Mouse (Mus musculus) ovary, adult 18-20 months (tissue): ENCODE measurements around the gene Tkfc.
"Not testable (repeated sequence)": the region's sequence is repeated elsewhere in the genome, so short reads cannot be mapped to it uniquely, and the experiment has no call there.

ENCODE experiments used
- DNase-seq: peaks from one replicate; pipeline ENCODE4 v3.0.0; 2022; ENCODE audit warnings: low spot score, mixed read lengths

The Tkfc gene

DNA sequence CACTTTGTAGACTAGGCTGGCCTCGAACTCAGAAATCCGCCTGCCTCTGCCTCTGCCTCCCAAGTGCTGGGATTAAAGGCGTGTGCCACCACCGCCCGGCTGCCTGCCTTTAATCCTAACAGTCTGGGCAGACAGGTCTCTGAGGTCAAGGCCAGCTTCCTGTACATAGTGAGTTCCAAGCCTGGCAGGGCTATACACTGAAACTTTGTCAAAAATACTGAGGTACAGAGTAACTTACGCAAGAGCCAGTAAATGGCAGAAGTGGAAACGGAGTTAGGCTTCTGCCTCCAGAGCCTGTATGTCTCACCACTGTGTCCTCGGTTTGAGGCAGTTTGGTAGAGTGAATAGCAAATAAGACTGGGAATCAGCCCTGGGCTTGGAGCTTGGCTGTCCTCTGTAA, 18.2 kb downstream of the Tkfc start:
- no peak for DNase-seq

- no peak for DNase-seq
These were observed 20.3 kb downstream of the Tkfc start for GRCm38 (mm10) chr19:10585112-10585511.

- DNase-seq: no peak
These were observed 21.8 kb downstream of the Tkfc start for GRCm38 (mm10) chr19:10583550-10584146.

GRCm38 (mm10) chr19:10581984-10582383, 23.5 kb downstream of the Tkfc start:
- no peak for DNase-seq

GRCm38 (mm10) chr19:10580761-10581160, 24.7 kb downstream of the Tkfc start:
- no peak for DNase-seq

GRCm38 (mm10) chr19:10580102-10580501, 25.4 kb downstream of the Tkfc start:
- DNase-seq: no peak

DNA sequence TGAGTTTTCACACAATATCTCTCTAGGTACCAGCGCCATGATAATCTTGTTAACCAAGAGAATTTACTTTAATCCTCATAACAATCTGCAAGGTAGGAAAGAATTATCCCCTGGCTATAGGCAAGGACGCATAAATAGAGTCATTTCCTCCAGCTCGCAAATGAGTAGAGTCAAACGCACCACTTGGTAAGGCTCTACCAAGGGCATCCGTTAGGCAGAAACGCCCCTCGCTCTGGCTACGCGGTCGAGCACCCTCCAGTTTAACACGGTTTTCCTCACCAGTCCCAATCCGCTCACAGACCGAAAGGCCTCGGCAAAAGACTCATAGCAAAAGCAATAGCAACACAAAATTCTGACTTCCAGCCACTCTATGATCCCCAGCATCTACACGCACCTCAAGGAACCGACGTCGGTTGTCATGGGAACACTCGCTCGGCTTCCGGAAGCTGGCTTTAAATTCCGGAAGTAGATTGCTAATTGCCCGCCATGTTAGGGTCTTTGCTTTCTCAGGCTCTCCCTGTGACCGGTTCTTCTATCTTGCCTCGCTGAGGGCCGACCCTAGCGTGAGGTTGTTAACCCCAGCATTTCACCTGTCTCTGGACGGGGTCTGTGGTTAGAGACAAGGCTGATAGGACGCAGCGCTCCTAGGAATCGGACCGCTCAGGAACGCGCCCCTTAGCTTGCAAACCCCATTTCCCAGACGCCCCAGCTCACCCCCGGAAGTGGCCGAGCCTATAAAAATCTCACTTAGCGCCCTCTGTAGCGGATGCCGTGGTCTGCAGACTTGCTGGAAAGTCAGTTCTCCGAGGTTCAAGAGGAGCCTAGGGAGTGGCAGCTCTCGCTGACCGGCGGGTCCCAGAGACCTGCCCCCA, 28.5 kb downstream of the Tkfc start, which contains the start of the genes Cyb561a3 and Tmem138:
Cyb561a3 (plus strand) TSS at position 483 of the 872 bp plus-strand sequence.
Tmem138 (minus strand) TSS at position 673 of the 872 bp plus-strand sequence.
- peak; percentile 86 for DNase-seq

GRCm38 (mm10) chr19:10569627-10570026, 35.8 kb downstream of the Tkfc start:
- DNase-seq: no peak

- no peak for DNase-seq
These were observed 40.2 kb downstream of the Tkfc start for GRCm38 (mm10) chr19:10565217-10565616.

- DNase-seq: no peak
These were observed 41.2 kb downstream of the Tkfc start for GRCm38 (mm10) chr19:10564278-10564677.

DNA sequence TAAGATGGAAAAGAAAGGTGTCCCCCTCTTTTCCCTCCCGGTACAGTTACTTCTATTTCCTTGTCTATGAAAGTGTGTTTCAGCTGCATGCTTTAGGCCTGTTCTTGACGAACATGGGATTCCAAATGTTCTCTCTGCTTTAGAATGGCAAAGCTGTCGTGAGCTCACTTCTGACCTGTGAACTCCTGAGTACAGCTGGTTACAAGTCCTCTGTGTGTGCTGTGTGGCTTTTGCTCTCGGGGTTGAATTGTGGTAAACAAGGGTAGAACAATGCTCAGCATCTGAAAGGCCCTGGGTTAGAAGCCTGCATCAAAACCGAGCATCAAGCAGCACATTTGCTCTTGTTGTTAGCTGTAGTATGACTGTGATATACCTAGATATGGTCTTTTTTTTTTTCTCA, 43.1 kb downstream of the Tkfc start:
- DNase-seq: no peak

DNA sequence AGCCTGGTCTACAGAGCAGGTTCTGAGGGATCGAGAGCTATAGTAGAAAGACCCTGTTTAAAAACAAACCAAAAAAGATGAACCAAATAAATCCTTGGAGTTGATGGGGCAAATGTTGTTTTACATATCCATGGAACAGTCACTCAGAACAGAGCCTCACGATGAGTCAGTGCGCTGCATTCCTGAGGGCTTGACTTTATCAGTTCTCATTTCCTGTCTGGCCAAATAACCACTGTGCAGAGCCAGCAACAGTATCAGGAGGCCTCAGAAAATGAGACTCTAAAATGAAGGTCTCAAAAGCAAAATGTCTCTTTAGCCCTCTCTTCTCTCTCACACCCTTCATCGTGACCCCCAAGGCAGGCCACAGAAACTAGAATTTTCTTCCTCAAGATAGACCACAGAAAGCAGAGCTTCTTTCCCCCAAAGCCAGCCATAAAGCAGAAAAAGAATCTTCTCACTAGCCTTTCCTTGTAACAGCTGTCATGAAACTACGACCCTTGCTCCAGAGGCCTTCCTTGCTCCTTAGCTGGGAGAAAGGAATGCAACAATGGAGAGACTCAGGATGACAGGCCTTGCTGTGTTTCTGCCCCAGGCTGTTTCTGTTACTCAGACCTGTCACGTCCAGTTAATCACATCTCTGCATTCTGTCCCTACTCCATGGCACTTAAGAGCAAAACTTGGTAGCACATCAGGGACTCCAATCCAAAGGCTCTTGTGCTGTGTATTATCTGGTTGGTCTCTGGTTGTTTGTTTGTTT, 43.7 kb downstream of the Tkfc start:
- peak; percentile 28 for DNase-seq

DNA sequence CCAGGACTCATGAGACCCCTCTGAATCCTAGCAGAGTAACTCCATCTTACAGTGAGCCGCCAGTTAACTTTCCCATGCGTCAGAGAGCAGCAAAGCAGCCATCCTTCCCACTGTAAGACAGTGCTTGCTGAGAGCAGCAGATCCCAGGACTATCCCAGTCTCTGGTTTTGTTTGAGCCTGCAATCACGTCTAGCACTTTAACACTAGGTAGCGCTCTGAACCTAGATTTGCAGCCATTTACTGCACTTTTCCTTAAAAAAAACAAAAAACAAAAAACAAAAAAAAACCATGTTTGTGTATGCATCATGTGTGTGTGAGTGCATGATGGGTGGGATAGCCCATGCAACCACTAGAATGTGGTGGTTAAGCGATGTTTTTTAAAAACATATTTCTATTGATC, 45.3 kb downstream of the Tkfc start:
- no peak for DNase-seq

- DNase-seq: not testable (repeated sequence)
These were observed 47.5 kb downstream of the Tkfc start for GRCm38 (mm10) chr19:10557837-10558375.

DNA sequence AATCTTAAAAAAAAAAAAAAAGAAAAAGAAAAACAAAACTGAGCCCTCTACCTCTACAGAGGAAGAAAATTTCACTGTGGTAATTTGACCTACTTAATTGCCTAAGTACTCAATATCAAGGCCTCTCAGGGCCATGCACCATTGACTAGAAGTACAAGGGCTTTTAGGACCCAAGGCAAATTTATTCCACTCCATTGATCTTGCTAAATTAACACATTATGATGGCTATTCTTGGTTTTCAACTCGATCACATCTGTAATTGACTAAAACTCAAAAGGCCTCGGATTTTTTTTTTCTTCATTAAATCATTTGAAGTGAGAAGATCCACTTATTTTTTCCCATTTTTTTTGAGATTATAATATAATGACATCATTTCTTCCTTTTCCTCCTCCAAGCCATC, 48.0 kb downstream of the Tkfc start:
- no peak for DNase-seq

GRCm38 (mm10) chr19:10557001-10557400, 48.5 kb downstream of the Tkfc start:
- DNase-seq: no peak

GRCm38 (mm10) chr19:10555624-10556510, 49.6 kb downstream of the Tkfc start, which contains the start of gene Tmem216:
TSS of gene Tmem216 (minus strand) at chr19:10556238.
- peak; percentile 72 for DNase-seq

DNA sequence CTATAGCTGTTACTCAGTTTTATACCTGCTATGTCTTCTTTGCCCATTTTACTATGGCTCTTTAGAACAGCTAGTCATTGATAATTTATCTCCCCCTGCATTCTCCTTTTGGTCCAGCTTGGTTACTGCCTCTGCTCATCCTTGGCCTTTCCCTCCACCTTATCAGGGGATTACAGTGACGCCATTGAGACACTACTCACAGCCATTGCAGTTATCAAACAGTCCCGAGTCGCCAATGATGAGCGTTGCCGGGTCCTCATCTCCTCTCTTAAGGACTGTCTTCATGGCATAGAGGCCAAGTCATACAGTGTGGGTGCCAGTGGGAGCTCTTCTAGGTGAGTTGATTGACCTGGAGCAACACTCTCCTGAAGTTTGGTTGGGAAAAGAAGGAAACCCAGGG, 66.0 kb downstream of the Tkfc start:
- no peak for DNase-seq
